Mouse (Mus musculus) ES-E14 (cell line): Measurements from ENCODE around the gene Foxp1.

Experiments used
- HCFC1 ChIP-seq: IDR thresholded peaks from 2 replicates; pipeline ENCODE4 v1.6.1; 2012; ENCODE audit warnings: low read length, inconsistent platforms, borderline replicate concordance; ENCODE audit not compliant: insufficient read depth
- MAFK ChIP-seq: IDR thresholded peaks from 2 replicates; pipeline ENCODE4 v1.6.1; 2014; ENCODE audit warnings: mild to moderate bottlenecking, low read depth, low read length, inconsistent platforms; ENCODE audit not compliant: insufficient read depth
- ZC3H11A ChIP-seq: IDR thresholded peaks from 2 replicates; pipeline ENCODE4 v1.6.1; 2012; ENCODE audit warnings: low read depth, mild to moderate bottlenecking, inconsistent platforms, low read length, borderline replicate concordance

GRCm38 (mm10) chr6:99087598-99087997, 434.9 kb downstream of the Foxp1 start:
- no peak for TF ChIP-seq HCFC1
- no peak for TF ChIP-seq MAFK
- TF ChIP-seq ZC3H11A = no peak
